Mouse (Mus musculus): ENCODE data around the gene Timm8a1. TPM values are rescaled to one million over a fixed set of nuclear protein-coding genes. Genes with fewer than 3 reads are reported as not detected.
"Not testable (repeated sequence)": the region's sequence is repeated elsewhere in the genome, so short reads cannot be mapped to it uniquely, and the experiment has no call there.

Gene Timm8a1
- polyA plus RNA-seq, 1 experiment from 2014 or later = 60.5 TPM

- no peaks in the 10 kb centered on the region for H3K27me3 ChIP-seq
- H3K4me2 ChIP-seq (replicated peaks) = no peak overlapping the region
- no peaks in the 10 kb centered on the region for H3K36me3 ChIP-seq
- H3K9ac ChIP-seq = no peak overlapping the region
- WGBS = 70% methylated on average over 8 of the region's 8 CpGs
- H3K9me3 ChIP-seq (replicated peaks) = no peaks in the 10 kb centered on the region
- H3K27ac ChIP-seq (replicated peaks) = no peak overlapping the region
- H3K4me3 ChIP-seq (replicated peaks) = no peak overlapping the region
- ATAC-seq (ENCODE audit: insufficient number of reproducible peaks, low FRiP score, low TSS enrichment, low read depth) = no peak
- H3K4me1 ChIP-seq = no peaks in the 10 kb centered on the region
These were observed 25.0 kb upstream of the Timm8a1 start for GRCm38 (mm10) chrX:134566536-134567222.

GRCm38 (mm10) chrX:134564326-134564725 is 22.7 kb upstream of the Timm8a1 start:
- Histone ChIP-seq H3K9me3 (replicated peaks) (no peaks in the 10 kb centered on the region), H3K27me3 (no peaks in the 10 kb centered on the region), H3K4me3 (replicated peaks) (no peak overlapping the region), H3K27ac (replicated peaks) (no peak overlapping the region), H3K4me1 (no peaks in the 10 kb centered on the region), H3K36me3 (no peaks in the 10 kb centered on the region), H3K9ac (no peak overlapping the region), H3K4me2 (replicated peaks) (no peak overlapping the region)
- 87% methylated on average over 4 of the region's 4 CpGs for WGBS
- no peak for ATAC-seq (ENCODE audit: insufficient number of reproducible peaks, low FRiP score, low TSS enrichment, low read depth)

DNA sequence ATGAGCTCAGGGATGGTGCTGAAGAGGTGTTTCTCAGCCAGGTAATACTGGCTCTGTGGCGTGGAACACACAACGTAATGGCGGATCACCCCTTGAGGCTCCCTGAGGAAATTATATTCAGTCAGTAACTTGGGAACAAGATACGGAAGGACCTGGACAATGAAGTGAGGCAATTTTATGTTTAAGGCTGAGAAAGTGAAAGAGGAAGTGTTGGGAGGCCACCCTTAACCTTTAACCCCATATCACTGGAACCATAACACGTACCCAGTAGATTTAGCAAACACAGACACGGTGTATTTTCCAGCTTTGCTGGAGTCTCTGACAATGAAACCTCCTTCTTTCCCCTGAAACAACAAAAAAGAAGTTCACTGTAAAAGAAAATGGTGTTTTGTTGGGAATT is 12.8 kb upstream of the Timm8a1 start:
- Histone ChIP-seq H3K4me2 (replicated peaks) (no peak overlapping the region), H3K36me3 (no peaks in the 10 kb centered on the region), H3K9me3 (replicated peaks) (no peaks in the 10 kb centered on the region), H3K27me3 (no peaks in the 10 kb centered on the region), H3K4me1 (no peaks in the 10 kb centered on the region), H3K9ac (no peak overlapping the region), H3K4me3 (replicated peaks) (no peak overlapping the region), H3K27ac (replicated peaks) (no peak overlapping the region)
- WGBS = 52% methylated on average over 6 of the region's 6 CpGs
- ATAC-seq (ENCODE audit: insufficient number of reproducible peaks, low FRiP score, low TSS enrichment, low read depth) = no peak

DNA sequence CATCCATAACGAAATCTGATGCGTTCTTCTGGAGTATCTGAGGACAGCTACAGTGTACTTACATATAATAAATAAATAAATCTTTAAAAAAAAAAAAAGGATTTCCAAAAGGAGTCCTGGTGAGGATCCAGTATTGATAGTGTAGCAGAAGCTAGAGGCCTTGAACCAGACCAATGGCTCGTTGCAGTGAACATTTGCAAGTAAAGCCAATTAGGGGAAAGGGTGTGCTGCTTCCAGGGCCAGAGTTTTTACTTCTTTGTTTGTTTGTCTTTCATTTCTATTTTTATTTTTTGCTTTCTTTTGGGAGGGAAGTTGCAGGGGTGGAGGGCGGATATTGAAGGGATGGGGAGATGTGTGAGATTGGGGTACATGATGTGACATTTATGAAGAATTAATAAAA is 11.7 kb upstream of the Timm8a1 start:
- Histone ChIP-seq H3K4me1 (no peaks in the 10 kb centered on the region), H3K36me3 (no peaks in the 10 kb centered on the region), H3K4me2 (replicated peaks) (no peak overlapping the region), H3K9ac (no peak overlapping the region), H3K27ac (replicated peaks) (no peak overlapping the region), H3K9me3 (replicated peaks) (no peaks in the 10 kb centered on the region), H3K27me3 (no peaks in the 10 kb centered on the region), H3K4me3 (replicated peaks) (no peak overlapping the region)
- ATAC-seq (ENCODE audit: insufficient number of reproducible peaks, low FRiP score, low TSS enrichment, low read depth) = no peak
- 92% methylated on average over 4 of the region's 4 CpGs for WGBS

DNA sequence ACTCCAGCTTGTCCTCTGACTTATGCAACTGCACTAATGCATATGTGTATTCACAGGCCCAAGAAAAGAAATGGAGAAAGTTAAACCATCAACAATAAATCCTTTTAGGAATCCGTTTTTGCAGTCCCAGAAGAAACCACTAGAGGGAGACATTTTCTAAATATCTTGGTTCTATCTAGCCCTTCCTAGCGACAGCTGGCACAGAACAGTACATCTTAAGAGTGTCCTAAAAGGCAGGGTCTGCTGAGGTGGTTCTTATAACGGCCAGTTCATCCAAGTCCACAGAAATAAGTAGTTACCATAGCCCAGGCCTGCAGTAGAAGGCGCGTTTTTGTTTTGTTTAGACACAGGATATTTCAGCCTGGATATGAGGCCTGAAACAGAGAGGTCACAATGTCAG is 9.2 kb upstream of the Timm8a1 start:
- H3K4me2 ChIP-seq (replicated peaks) = no peak overlapping the region
- no peaks in the 10 kb centered on the region for H3K9me3 ChIP-seq (replicated peaks)
- H3K9ac ChIP-seq = no peak overlapping the region
- WGBS = 13% methylated on average over 5 of the region's 5 CpGs
- H3K4me1 ChIP-seq = no peaks in the 10 kb centered on the region
- ATAC-seq (ENCODE audit: insufficient number of reproducible peaks, low FRiP score, low TSS enrichment, low read depth) = no peak
- H3K36me3 ChIP-seq = no peaks in the 10 kb centered on the region
- H3K27me3 ChIP-seq = no peaks in the 10 kb centered on the region
- H3K27ac ChIP-seq (replicated peaks) = no peak overlapping the region
- H3K4me3 ChIP-seq (replicated peaks) = no peak overlapping the region

GRCm38 (mm10) chrX:134547330-134547729 is 5.7 kb upstream of the Timm8a1 start:
- no peak for ATAC-seq (ENCODE audit: insufficient number of reproducible peaks, low FRiP score, low TSS enrichment, low read depth)

DNA sequence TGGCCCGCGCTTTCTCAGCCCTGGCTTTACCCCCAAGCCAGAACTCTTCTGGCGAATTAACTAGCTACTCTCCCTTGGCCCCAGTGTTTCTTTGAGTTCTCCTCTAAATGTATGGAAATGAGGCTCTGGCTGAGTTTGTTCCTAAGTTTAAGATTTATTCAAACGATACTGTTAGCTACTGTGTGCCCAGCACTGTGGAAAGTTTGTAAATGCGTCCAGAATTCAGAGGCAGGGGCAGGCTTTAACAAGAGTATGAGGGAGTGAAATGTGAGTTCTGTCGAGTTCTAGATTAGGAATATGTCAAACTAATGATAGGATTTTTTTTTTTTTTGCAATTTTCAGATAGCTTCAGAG is 267 bp upstream of the Timm8a1 start:
- no peak; the same call in 1 of the 2 replicates for ATAC-seq (ENCODE audit: insufficient number of reproducible peaks, low FRiP score, low TSS enrichment, low read depth)
- WGBS = 18% methylated on average over 6 of the region's 6 CpGs
- Histone ChIP-seq H3K9ac (0 out of 2 replicates have a peak overlapping the region, but pooled peaks have one; percentile 18), H3K4me1 (no peaks in the 10 kb centered on the region), H3K27ac (replicated peaks) (peak overlapping the region; percentile 90), H3K27me3 (no peaks in the 10 kb centered on the region), H3K9me3 (replicated peaks) (no peaks in the 10 kb centered on the region), H3K4me2 (replicated peaks) (peak overlapping the region; percentile 41), H3K36me3 (no peaks in the 10 kb centered on the region), H3K4me3 (replicated peaks) (peak overlapping the region; percentile 54)

More at GRCm38 (mm10) chrX:134547330-134547729, 5.7 kb upstream of the Timm8a1 start:
- H3K27ac ChIP-seq (replicated peaks) = no peak overlapping the region
- 89% methylated on average over 4 of the region's 4 CpGs for WGBS
- no peaks in the 10 kb centered on the region for H3K36me3 ChIP-seq
- H3K4me1 ChIP-seq = no peaks in the 10 kb centered on the region
- H3K27me3 ChIP-seq = no peaks in the 10 kb centered on the region
- no peak overlapping the region for H3K4me3 ChIP-seq (replicated peaks)
- no peak overlapping the region for H3K9ac ChIP-seq
- H3K9me3 ChIP-seq (replicated peaks) = no peaks in the 10 kb centered on the region
- no peak overlapping the region for H3K4me2 ChIP-seq (replicated peaks)

- Histone ChIP-seq H3K9ac (0 out of 2 replicates have a peak overlapping the region, but pooled peaks have one; percentile 44), H3K27me3 (no peaks in the 10 kb centered on the region), H3K4me3 (replicated peaks) (peak overlapping the region; percentile 54), H3K27ac (replicated peaks) (0 out of 2 replicates have a peak overlapping the region, but pooled peaks have one; percentile 51), H3K36me3 (no peaks in the 10 kb centered on the region), H3K9me3 (replicated peaks) (no peaks in the 10 kb centered on the region), H3K4me1 (no peaks in the 10 kb centered on the region), H3K4me2 (replicated peaks) (peak overlapping the region; percentile 46)
- 28% methylated on average over 12 of the region's 12 CpGs for WGBS
- no peak for ATAC-seq (ENCODE audit: insufficient number of reproducible peaks, low FRiP score, low TSS enrichment, low read depth)
These were observed 1.1 kb downstream of the Timm8a1 start for GRCm38 (mm10) chrX:134540414-134541135.

GRCm38 (mm10) chrX:134539795-134540194 is 1.9 kb downstream of the Timm8a1 start:
- H3K36me3 ChIP-seq; H3K27me3 ChIP-seq; H3K9ac ChIP-seq; ATAC-seq (ENCODE audit: insufficient number of reproducible peaks, low FRiP score, low TSS enrichment, low read depth); H3K9me3 ChIP-seq (replicated peaks); H3K27ac ChIP-seq (replicated peaks); H3K4me2 ChIP-seq (replicated peaks); H3K4me1 ChIP-seq; H3K4me3 ChIP-seq (replicated peaks): not testable (repeated sequence)
- 82% methylated on average over 10 of the region's 10 CpGs for WGBS

GRCm38 (mm10) chrX:134533346-134533745 is 8.3 kb downstream of the Timm8a1 start:
- H3K27me3 ChIP-seq = no peaks in the 10 kb centered on the region
- no peaks in the 10 kb centered on the region for H3K4me1 ChIP-seq
- no peak overlapping the region for H3K4me2 ChIP-seq (replicated peaks)
- no peak overlapping the region for H3K27ac ChIP-seq (replicated peaks)
- no peak overlapping the region for H3K9ac ChIP-seq
- no peak overlapping the region for H3K4me3 ChIP-seq (replicated peaks)
- WGBS = 82% methylated on average over 2 of the region's 2 CpGs
- no peaks in the 10 kb centered on the region for H3K9me3 ChIP-seq (replicated peaks)
- H3K36me3 ChIP-seq = no peaks in the 10 kb centered on the region
- no peak for ATAC-seq (ENCODE audit: insufficient number of reproducible peaks, low FRiP score, low TSS enrichment, low read depth)

DNA sequence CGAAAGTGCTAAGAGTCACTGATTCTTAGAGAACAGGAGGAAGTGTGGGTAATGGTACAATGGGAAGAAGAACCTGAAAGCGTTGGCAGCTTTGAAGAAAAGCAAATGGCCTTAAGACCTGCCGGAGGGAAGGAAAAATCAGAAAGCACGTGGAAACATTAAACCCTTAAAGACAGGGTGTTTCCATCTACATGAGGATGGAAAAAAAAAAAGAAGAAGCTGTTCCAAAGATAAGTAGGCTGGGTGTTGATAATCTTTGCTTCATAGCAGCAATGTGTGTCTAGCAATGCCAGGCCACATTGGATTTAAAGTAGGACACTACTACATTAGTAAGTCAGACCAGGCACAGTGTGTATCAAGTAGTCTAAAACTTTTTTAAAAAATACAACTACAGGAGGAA is 16.4 kb downstream of the Timm8a1 start:
- no peaks in the 10 kb centered on the region for H3K9me3 ChIP-seq (replicated peaks)
- no peak overlapping the region for H3K4me3 ChIP-seq (replicated peaks)
- no peaks in the 10 kb centered on the region for H3K36me3 ChIP-seq
- no peaks in the 10 kb centered on the region for H3K4me1 ChIP-seq
- 82% methylated on average over 4 of the region's 4 CpGs for WGBS
- H3K27me3 ChIP-seq = no peaks in the 10 kb centered on the region
- H3K27ac ChIP-seq (replicated peaks) = no peak overlapping the region
- H3K4me2 ChIP-seq (replicated peaks) = no peak overlapping the region
- no peak for ATAC-seq (ENCODE audit: insufficient number of reproducible peaks, low FRiP score, low TSS enrichment, low read depth)
- H3K9ac ChIP-seq = no peak overlapping the region

Measured in embryonic facial prominence, embryonic 15.5 days (tissue).